Comparison of ENCODE assay signal across 31 mouse cellular contexts in genomic region chr14:57376016-57376415, GRCm38 (mm10).
"Had no signal": no experiment of that assay in that cellular context is flagged by ENCODE, and none has a peak within 500 bp of the region (broad histone marks: within the 10 kb centered on the region; RNA-seq: fewer than 3 reads in every experiment).

No protein-coding gene starts in this region.

- H3K4me1 ChIP-seq: limb, embryonic 10.5 days; limb, embryonic 12.5 days; limb, embryonic 13.5 days; limb, embryonic 15.5 days; liver, embryonic 12.5 days; lung, embryonic 15.5 days; midbrain, embryonic 10.5 days; midbrain, embryonic 12.5 days; midbrain, embryonic 13.5 days; midbrain, embryonic 15.5 days; neural tube, embryonic 12.5 days had no signal

- H3K36me3 ChIP-seq: limb, embryonic 10.5 days; limb, embryonic 12.5 days; limb, embryonic 13.5 days; limb, embryonic 15.5 days; liver, embryonic 12.5 days; liver, embryonic 13.5 days; liver, embryonic 15.5 days; lung, embryonic 15.5 days; midbrain, embryonic 10.5 days; midbrain, embryonic 12.5 days; midbrain, embryonic 13.5 days; midbrain, embryonic 15.5 days; neural tube, embryonic 12.5 days had no signal

- H3K4me3 ChIP-seq: limb, embryonic 10.5 days; limb, embryonic 12.5 days; limb, embryonic 13.5 days; limb, embryonic 15.5 days; liver, embryonic 12.5 days; liver, embryonic 13.5 days; liver, embryonic 15.5 days; lung, embryonic 15.5 days; megakaryocyte, embryonic 14.5 days; midbrain, embryonic 10.5 days; midbrain, embryonic 12.5 days; midbrain, embryonic 13.5 days; midbrain, embryonic 15.5 days; myocyte; neural tube, embryonic 12.5 days had no signal

- H3K27ac ChIP-seq: limb, embryonic 12.5 days; limb, embryonic 13.5 days; limb, embryonic 15.5 days; liver, embryonic 12.5 days; liver, embryonic 13.5 days; liver, embryonic 14.5 days; liver, embryonic 15.5 days; lung, embryonic 15.5 days; macrophage; midbrain, embryonic 10.5 days; midbrain, embryonic 12.5 days; midbrain, embryonic 13.5 days; midbrain, embryonic 15.5 days; neural tube, embryonic 12.5 days had no signal

- DNase-seq: left cerebral cortex, postnatal 4 days; liver, embryonic 13.5 days; liver, postnatal 0 days; lung, adult 18-20 months; lung, adult 2 months; lung, embryonic 14.5 days; lung, postnatal 10 days; lung, postnatal 14 days; lung, postnatal 36 days; lung, postnatal 4 days; midbrain, embryonic 14.5 days had no signal

- H3K9ac ChIP-seq: limb, embryonic 12.5 days; limb, embryonic 13.5 days; limb, embryonic 15.5 days; liver, embryonic 12.5 days; liver, embryonic 13.5 days; liver, embryonic 14.5 days; liver, embryonic 15.5 days; liver, postnatal 0 days; lung, embryonic 14.5 days; lung, embryonic 15.5 days; midbrain, embryonic 12.5 days; midbrain, embryonic 13.5 days; midbrain, embryonic 15.5 days; neural tube, embryonic 12.5 days had no signal

- ATAC-seq: liver, embryonic 12.5 days; lung, postnatal 0 days; midbrain, embryonic 13.5 days; midbrain, embryonic 15.5 days; midbrain, embryonic 16.5 days had no signal

- H3K27me3 ChIP-seq: limb, embryonic 12.5 days; limb, embryonic 13.5 days; limb, embryonic 15.5 days; liver, embryonic 12.5 days; liver, embryonic 13.5 days; liver, embryonic 15.5 days; lung, embryonic 15.5 days; megakaryocyte, embryonic 14.5 days; midbrain, embryonic 12.5 days; midbrain, embryonic 13.5 days; midbrain, embryonic 15.5 days; neural tube, embryonic 12.5 days had no signal

- H3K9me3 ChIP-seq: limb, embryonic 10.5 days; limb, embryonic 12.5 days; limb, embryonic 13.5 days; limb, embryonic 15.5 days; liver, embryonic 12.5 days; liver, embryonic 13.5 days; liver, embryonic 15.5 days; lung, embryonic 15.5 days; megakaryocyte, embryonic 14.5 days; midbrain, embryonic 10.5 days; midbrain, embryonic 12.5 days; midbrain, embryonic 13.5 days; midbrain, embryonic 15.5 days; neural tube, embryonic 12.5 days had no signal

- H3K4me2 ChIP-seq: limb, embryonic 12.5 days; limb, embryonic 13.5 days; limb, embryonic 15.5 days; liver, embryonic 11.5 days; liver, embryonic 12.5 days; liver, embryonic 13.5 days; liver, embryonic 15.5 days; lung, embryonic 14.5 days; lung, embryonic 15.5 days; midbrain, embryonic 11.5 days; midbrain, embryonic 12.5 days; midbrain, embryonic 13.5 days; midbrain, embryonic 15.5 days; neural tube, embryonic 12.5 days had no signal
